Mouse (Mus musculus): ENCODE results near the gene Cdiptos.

- no peak for TF ChIP-seq POLR2A (IDR thresholded peaks at IDR 0.05; ENCODE audit: insufficient read depth, low read length)
- no peak for TF ChIP-seq EP300 (IDR thresholded peaks at IDR 0.05; ENCODE audit: insufficient read depth, low read depth, low read length)
These were observed 42.0 kb upstream of the Cdiptos start for GRCm38 (mm10) chr7:127017950-127018345.
